Mouse (Mus musculus) layer of hippocampus, adult 18-20 months (tissue): ENCODE measurements around the gene 4933428G20Rik. TPM values are rescaled to one million over a fixed set of nuclear protein-coding genes. Genes with fewer than 3 reads are reported as not detected.

ENCODE experiments used
- DNase-seq, 2 experiments: peaks; one replicate each; pipeline ENCODE4 v3.0.0; 2022; ENCODE audit warnings: low spot score in 2 of 2
- total RNA-seq, 2 experiments: library from RNA; stranded (reverse); gene quantifications; 2 replicates each; pipeline ENCODE4 v1.2.3; 2021

Gene 4933428G20Rik
- total RNA-seq, 2 experiments from 2014 or later = not detected

GRCm38 (mm10) chr11:97466444-97467160, 33.5 kb downstream of the 4933428G20Rik start:
- no peak for DNase-seq

- DNase-seq = no peak
These were observed 34.2 kb downstream of the 4933428G20Rik start for GRCm38 (mm10) chr11:97465957-97466356.

- no peak for DNase-seq
These were observed 36.1 kb downstream of the 4933428G20Rik start for GRCm38 (mm10) chr11:97463991-97464390.

- no peak for DNase-seq
These were observed 37.0 kb downstream of the 4933428G20Rik start for GRCm38 (mm10) chr11:97463166-97463565.

- no peak for DNase-seq
These were observed 37.6 kb downstream of the 4933428G20Rik start for GRCm38 (mm10) chr11:97462538-97462937.

- DNase-seq = no peak
These were observed 38.8 kb downstream of the 4933428G20Rik start for GRCm38 (mm10) chr11:97461307-97461820.

- DNase-seq = no peak
These were observed 43.0 kb downstream of the 4933428G20Rik start for GRCm38 (mm10) chr11:97457120-97457519.

GRCm38 (mm10) chr11:97451625-97452024, 48.5 kb downstream of the 4933428G20Rik start:
- peak in 1 of 2 experiments; percentile 57 for DNase-seq

GRCm38 (mm10) chr11:97450305-97450922, 49.7 kb downstream of the 4933428G20Rik start:
- DNase-seq = peak in 1 of 2 experiments; percentile 54

- peak; percentile 62 to 77 for DNase-seq
These were observed 50.4 kb downstream of the 4933428G20Rik start for GRCm38 (mm10) chr11:97449601-97450293.

GRCm38 (mm10) chr11:97448611-97449394, 51.3 kb downstream of the 4933428G20Rik start:
- DNase-seq = no peak

- no peak for DNase-seq
These were observed 52.2 kb downstream of the 4933428G20Rik start for GRCm38 (mm10) chr11:97447979-97448378.

- no peak for DNase-seq
These were observed 54.1 kb downstream of the 4933428G20Rik start for GRCm38 (mm10) chr11:97445999-97446511.

- no peak for DNase-seq
These were observed 54.5 kb downstream of the 4933428G20Rik start for GRCm38 (mm10) chr11:97445596-97445995.

- no peak for DNase-seq
These were observed 57.1 kb downstream of the 4933428G20Rik start for GRCm38 (mm10) chr11:97442891-97443675.

- DNase-seq = no peak
These were observed 58.4 kb downstream of the 4933428G20Rik start for GRCm38 (mm10) chr11:97441658-97442125.

- peak in 1 of 2 experiments; percentile 66 for DNase-seq
These were observed 59.0 kb downstream of the 4933428G20Rik start for GRCm38 (mm10) chr11:97441036-97441657.
